Mouse (Mus musculus): ENCODE results near the gene Atxn7l1. TPM values are rescaled to one million over a fixed set of nuclear protein-coding genes. Genes with fewer than 3 reads are reported as not detected.

The Atxn7l1 gene
- polyA plus RNA-seq, 1 experiment from 2014 or later = 11.4 TPM

- no peak overlapping the region for H3K4me3 ChIP-seq (ENCODE audit: low read depth, low read length)
- no peak overlapping the region for H3K27ac ChIP-seq (replicated peaks; ENCODE audit: low read depth, low read length)
- DNase-seq (ENCODE audit: low spot score) (no peak), ATAC-seq (ENCODE audit: low read depth) (no peak)
- H3K9ac ChIP-seq (ENCODE audit: low read depth, low read length) = no peak overlapping the region
- H3K36me3 ChIP-seq (ENCODE audit: control insufficient read depth, insufficient read depth, low read length) = peaks cover 3% of the 10 kb centered on the region; the same call in 1 of the 2 replicates
- H3K27me3 ChIP-seq (replicated peaks; ENCODE audit: control insufficient read depth, insufficient read depth, low read length) = no peaks in the 10 kb centered on the region
- H3K4me1 ChIP-seq (ENCODE audit: control insufficient read depth, insufficient read depth, low read length) = 0 out of 2 replicates have a peak, but pooled peaks cover 9% of the 10 kb centered on the region
- WGBS = 95% methylated on average over 7 of the region's 7 CpGs
- H3K4me2 ChIP-seq (ENCODE audit: low read depth, low read length) = no peak overlapping the region
- no peaks in the 10 kb centered on the region for H3K9me3 ChIP-seq (ENCODE audit: control insufficient read depth, low read length)
Observed at GRCm38 (mm10) chr12:33359209-33359608, 211.7 kb downstream of the Atxn7l1 start.

- 75% methylated on average over 5 of the region's 5 CpGs for WGBS
- Histone ChIP-seq H3K36me3 (ENCODE audit: control insufficient read depth, insufficient read depth, low read length) (peaks cover 3% of the 10 kb centered on the region; the same call in 1 of the 2 replicates), H3K4me3 (ENCODE audit: low read depth, low read length) (no peak overlapping the region), H3K4me2 (ENCODE audit: low read depth, low read length) (no peak overlapping the region), H3K9ac (ENCODE audit: low read depth, low read length) (no peak overlapping the region), H3K4me1 (ENCODE audit: control insufficient read depth, insufficient read depth, low read length) (0 out of 2 replicates have a peak, but pooled peaks cover 9% of the 10 kb centered on the region), H3K27ac (replicated peaks; ENCODE audit: low read depth, low read length) (0 out of 2 replicates have a peak overlapping the region, but pooled peaks have one; percentile 13), H3K27me3 (replicated peaks; ENCODE audit: control insufficient read depth, insufficient read depth, low read length) (no peaks in the 10 kb centered on the region), H3K9me3 (ENCODE audit: control insufficient read depth, low read length) (no peaks in the 10 kb centered on the region)
- no peak for ATAC-seq (ENCODE audit: low read depth)
- no peak for DNase-seq (ENCODE audit: low spot score)
Observed at GRCm38 (mm10) chr12:33359878-33360482, 212.5 kb downstream of the Atxn7l1 start.

GRCm38 (mm10) chr12:33360729-33361128 is 213.2 kb downstream of the Atxn7l1 start:
- no peaks in the 10 kb centered on the region for H3K27me3 ChIP-seq (replicated peaks; ENCODE audit: control insufficient read depth, insufficient read depth, low read length)
- no peaks in the 10 kb centered on the region for H3K9me3 ChIP-seq (ENCODE audit: control insufficient read depth, low read length)
- WGBS = 39% methylated on average over 6 of the region's 6 CpGs
- H3K27ac ChIP-seq (replicated peaks; ENCODE audit: low read depth, low read length) = peak overlapping the region; percentile 13; the same call in 1 of the 2 replicates
- no peak overlapping the region for H3K4me2 ChIP-seq (ENCODE audit: low read depth, low read length)
- no peak overlapping the region for H3K4me3 ChIP-seq (ENCODE audit: low read depth, low read length)
- DNase-seq (ENCODE audit: low spot score) (peak; percentile 82), ATAC-seq (ENCODE audit: low read depth) (0 out of 2 replicates have a peak, but pooled peaks have one; percentile 18)
- H3K36me3 ChIP-seq (ENCODE audit: control insufficient read depth, insufficient read depth, low read length) = peaks cover 3% of the 10 kb centered on the region; the same call in 1 of the 2 replicates
- no peak overlapping the region for H3K9ac ChIP-seq (ENCODE audit: low read depth, low read length)
- H3K4me1 ChIP-seq (ENCODE audit: control insufficient read depth, insufficient read depth, low read length) = 0 out of 2 replicates have a peak, but pooled peaks cover 9% of the 10 kb centered on the region

- WGBS = 77% methylated on average over 8 of the region's 8 CpGs
- H3K27ac ChIP-seq (replicated peaks; ENCODE audit: low read depth, low read length) = no peak overlapping the region
- DNase-seq (ENCODE audit: low spot score) (no peak), ATAC-seq (ENCODE audit: low read depth) (no peak)
- H3K27me3 ChIP-seq (replicated peaks; ENCODE audit: control insufficient read depth, insufficient read depth, low read length) = no peaks in the 10 kb centered on the region
- 0 out of 2 replicates have a peak, but pooled peaks cover 9% of the 10 kb centered on the region for H3K4me1 ChIP-seq (ENCODE audit: control insufficient read depth, insufficient read depth, low read length)
- H3K36me3 ChIP-seq (ENCODE audit: control insufficient read depth, insufficient read depth, low read length) = peaks cover 10% of the 10 kb centered on the region
- no peak overlapping the region for H3K4me3 ChIP-seq (ENCODE audit: low read depth, low read length)
- no peak overlapping the region for H3K4me2 ChIP-seq (ENCODE audit: low read depth, low read length)
- no peak overlapping the region for H3K9ac ChIP-seq (ENCODE audit: low read depth, low read length)
- H3K9me3 ChIP-seq (ENCODE audit: control insufficient read depth, low read length) = no peaks in the 10 kb centered on the region
Observed at GRCm38 (mm10) chr12:33364511-33364910, 217.0 kb downstream of the Atxn7l1 start.

GRCm38 (mm10) chr12:33365133-33365532 is 217.6 kb downstream of the Atxn7l1 start:
- Histone ChIP-seq H3K9me3 (ENCODE audit: control insufficient read depth, low read length) (no peaks in the 10 kb centered on the region), H3K9ac (ENCODE audit: low read depth, low read length) (no peak overlapping the region), H3K4me3 (ENCODE audit: low read depth, low read length) (no peak overlapping the region), H3K27ac (replicated peaks; ENCODE audit: low read depth, low read length) (no peak overlapping the region), H3K27me3 (replicated peaks; ENCODE audit: control insufficient read depth, insufficient read depth, low read length) (no peaks in the 10 kb centered on the region), H3K4me1 (ENCODE audit: control insufficient read depth, insufficient read depth, low read length) (0 out of 2 replicates have a peak, but pooled peaks cover 9% of the 10 kb centered on the region), H3K36me3 (ENCODE audit: control insufficient read depth, insufficient read depth, low read length) (peaks cover 7% of the 10 kb centered on the region), H3K4me2 (ENCODE audit: low read depth, low read length) (no peak overlapping the region)
- ATAC-seq (ENCODE audit: low read depth) = no peak
- DNase-seq (ENCODE audit: low spot score) = no peak
- WGBS = 87% methylated on average over 8 of the region's 8 CpGs

GRCm38 (mm10) chr12:33369555-33369954 is 222.1 kb downstream of the Atxn7l1 start:
- Histone ChIP-seq H3K36me3 (ENCODE audit: control insufficient read depth, insufficient read depth, low read length) (peaks cover 7% of the 10 kb centered on the region), H3K4me1 (ENCODE audit: control insufficient read depth, insufficient read depth, low read length) (no peaks in the 10 kb centered on the region), H3K4me3 (ENCODE audit: low read depth, low read length) (no peak overlapping the region), H3K27me3 (replicated peaks; ENCODE audit: control insufficient read depth, insufficient read depth, low read length) (no peaks in the 10 kb centered on the region), H3K9ac (ENCODE audit: low read depth, low read length) (no peak overlapping the region), H3K9me3 (ENCODE audit: control insufficient read depth, low read length) (no peaks in the 10 kb centered on the region), H3K4me2 (ENCODE audit: low read depth, low read length) (no peak overlapping the region), H3K27ac (replicated peaks; ENCODE audit: low read depth, low read length) (no peak overlapping the region)
- DNase-seq (ENCODE audit: low spot score) = no peak
- WGBS = 84% methylated on average over 3 of the region's 3 CpGs
- no peak for ATAC-seq (ENCODE audit: low read depth)

GRCm38 (mm10) chr12:33379624-33380445 is 232.3 kb downstream of the Atxn7l1 start:
- H3K4me1 ChIP-seq (ENCODE audit: control insufficient read depth, insufficient read depth, low read length) = no peaks in the 10 kb centered on the region
- WGBS = 19% methylated on average over 22 of the region's 22 CpGs
- peak overlapping the region; percentile 49 for H3K4me2 ChIP-seq (ENCODE audit: low read depth, low read length)
- H3K9ac ChIP-seq (ENCODE audit: low read depth, low read length) = no peak overlapping the region
- H3K9me3 ChIP-seq (ENCODE audit: control insufficient read depth, low read length) = no peaks in the 10 kb centered on the region
- ATAC-seq (ENCODE audit: low read depth) (peak; percentile 86), DNase-seq (ENCODE audit: low spot score) (peak; percentile 73)
- peak overlapping the region; percentile 16; the same call in 1 of the 2 replicates for H3K4me3 ChIP-seq (ENCODE audit: low read depth, low read length)
- H3K27me3 ChIP-seq (replicated peaks; ENCODE audit: control insufficient read depth, insufficient read depth, low read length) = no peaks in the 10 kb centered on the region
- no peak overlapping the region for H3K27ac ChIP-seq (replicated peaks; ENCODE audit: low read depth, low read length)
- no peaks in the 10 kb centered on the region for H3K36me3 ChIP-seq (ENCODE audit: control insufficient read depth, insufficient read depth, low read length)

- peak; percentile 84 for ATAC-seq (ENCODE audit: low read depth)
- 6% methylated on average over 5 of the region's 5 CpGs for WGBS
Observed at GRCm38 (mm10) chr12:33388842-33389241, 241.3 kb downstream of the Atxn7l1 start.

More at GRCm38 (mm10) chr12:33388842-33389241, 241.3 kb downstream of the Atxn7l1 start:
- Histone ChIP-seq H3K27ac (replicated peaks; ENCODE audit: low read depth, low read length) (no peak overlapping the region), H3K4me3 (ENCODE audit: low read depth, low read length) (no peak overlapping the region), H3K9me3 (ENCODE audit: control insufficient read depth, low read length) (no peaks in the 10 kb centered on the region), H3K36me3 (ENCODE audit: control insufficient read depth, insufficient read depth, low read length) (no peaks in the 10 kb centered on the region), H3K9ac (ENCODE audit: low read depth, low read length) (no peak overlapping the region), H3K27me3 (replicated peaks; ENCODE audit: control insufficient read depth, insufficient read depth, low read length) (no peaks in the 10 kb centered on the region), H3K4me2 (ENCODE audit: low read depth, low read length) (no peak overlapping the region), H3K4me1 (ENCODE audit: control insufficient read depth, insufficient read depth, low read length) (no peaks in the 10 kb centered on the region)
- DNase-seq (ENCODE audit: low spot score) = peak; percentile 89
